Mouse (Mus musculus) E14TG2a.4 (cell line): ENCODE results near the gene Leo1.

ENCODE experiments used
- H3K27me3 ChIP-seq: 2 replicates; pipeline ENCODE4 v1.6.1; 2014; ENCODE audit warnings: low read length, control low read depth; ENCODE audit not compliant: insufficient read depth
- H3K36me3 ChIP-seq: 2 replicates; pipeline ENCODE4 v1.6.1; 2014; ENCODE audit warnings: low read length, control low read depth; ENCODE audit not compliant: insufficient read depth
- H3K4me1 ChIP-seq: replicated peaks from 2 replicates; pipeline ENCODE4 v1.6.1; 2014; ENCODE audit warnings: low read depth, low read length, control low read depth
- H3K4me3 ChIP-seq: replicated peaks from 2 replicates; pipeline ENCODE4 v1.5.1; 2014; ENCODE audit warnings: mild to moderate bottlenecking, low read length
- H3K9me3 ChIP-seq: 2 replicates; pipeline ENCODE4 v1.6.1; 2014; ENCODE audit warnings: low read length, control low read depth
- CTCF ChIP-seq: conservative IDR thresholded peaks from 2 replicates; pipeline ENCODE4 v1.5.1; 2014; ENCODE audit warnings: low read length
- NANOG ChIP-seq: IDR thresholded peaks from 2 replicates; pipeline ENCODE4 v1.6.1; 2014; ENCODE audit warnings: borderline replicate concordance, low read length, mixed read lengths
- POU5F1 ChIP-seq: IDR thresholded peaks from 2 replicates; pipeline ENCODE4 v1.6.1; 2014; ENCODE audit warnings: low read length, borderline replicate concordance

Gene Leo1

GRCm38 (mm10) chr9:75422251-75422691, 19.1 kb upstream of the Leo1 start:
- Histone ChIP-seq H3K27me3 (no peaks in the 10 kb centered on the region), H3K4me1 (peaks cover 91% of the 10 kb centered on the region), H3K4me3 (no peak overlapping the region), H3K9me3 (no peaks in the 10 kb centered on the region), H3K36me3 (peaks cover 9% of the 10 kb centered on the region)
- no peak for TF ChIP-seq CTCF
- TF ChIP-seq NANOG, result no peak
- TF ChIP-seq POU5F1, result no peak

- H3K9me3 ChIP-seq, result no peaks in the 10 kb centered on the region
- no peaks in the 10 kb centered on the region; the same call in 1 of the 2 replicates for H3K36me3 ChIP-seq
- TF ChIP-seq NANOG, result no peak
- no peak for TF ChIP-seq POU5F1
- no peak for TF ChIP-seq CTCF
- H3K27me3 ChIP-seq, result no peaks in the 10 kb centered on the region
- peaks cover 90% of the 10 kb centered on the region for H3K4me1 ChIP-seq
- H3K4me3 ChIP-seq, result no peak overlapping the region
Measured at GRCm38 (mm10) chr9:75423683-75424082, 17.6 kb upstream of the Leo1 start.

- Histone ChIP-seq H3K4me1 (peaks cover 90% of the 10 kb centered on the region), H3K4me3 (no peak overlapping the region), H3K36me3 (no peaks in the 10 kb centered on the region), H3K27me3 (no peaks in the 10 kb centered on the region), H3K9me3 (no peaks in the 10 kb centered on the region)
- TF ChIP-seq NANOG (no peak), POU5F1 (no peak), CTCF (no peak)
Measured at GRCm38 (mm10) chr9:75424358-75425150, 16.8 kb upstream of the Leo1 start.

GRCm38 (mm10) chr9:75425796-75426391, 15.4 kb upstream of the Leo1 start:
- Histone ChIP-seq H3K9me3 (no peaks in the 10 kb centered on the region), H3K4me1 (peaks cover 95% of the 10 kb centered on the region), H3K36me3 (no peaks in the 10 kb centered on the region), H3K4me3 (peak overlapping the region; percentile 8; the same call in 1 of the 2 replicates), H3K27me3 (no peaks in the 10 kb centered on the region)
- TF ChIP-seq NANOG, result no peak

GRCm38 (mm10) chr9:75427366-75428273, 13.7 kb upstream of the Leo1 start:
- no peak overlapping the region for H3K4me3 ChIP-seq
- H3K27me3 ChIP-seq, result no peaks in the 10 kb centered on the region
- TF ChIP-seq NANOG (no peak), CTCF (no peak), POU5F1 (no peak)
- H3K4me1 ChIP-seq, result peaks cover 96% of the 10 kb centered on the region
- no peaks in the 10 kb centered on the region for H3K36me3 ChIP-seq
- H3K9me3 ChIP-seq, result no peaks in the 10 kb centered on the region

DNA sequence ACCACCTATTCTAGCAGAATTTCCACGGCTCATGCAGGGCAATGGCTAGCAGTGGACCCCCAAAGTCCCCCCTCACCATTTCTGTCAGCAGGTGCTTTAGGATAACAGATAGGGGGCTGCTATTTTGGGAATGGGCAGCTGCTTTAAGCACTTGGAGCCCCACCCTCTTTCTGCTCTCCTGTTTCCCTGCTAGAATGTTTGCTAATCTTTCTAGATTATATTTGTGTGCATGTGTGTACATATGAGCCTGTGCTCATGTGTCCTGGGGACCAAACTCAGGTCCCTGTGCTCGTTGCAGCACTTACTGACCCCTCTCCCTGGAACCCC, 13.1 kb upstream of the Leo1 start:
- TF ChIP-seq CTCF, result no peak
- no peak for TF ChIP-seq POU5F1
- no peak for TF ChIP-seq NANOG
- H3K4me3 ChIP-seq, result no peak overlapping the region
- peaks cover 95% of the 10 kb centered on the region for H3K4me1 ChIP-seq
- H3K36me3 ChIP-seq, result no peaks in the 10 kb centered on the region
- H3K27me3 ChIP-seq, result no peaks in the 10 kb centered on the region
- H3K9me3 ChIP-seq, result no peaks in the 10 kb centered on the region

DNA sequence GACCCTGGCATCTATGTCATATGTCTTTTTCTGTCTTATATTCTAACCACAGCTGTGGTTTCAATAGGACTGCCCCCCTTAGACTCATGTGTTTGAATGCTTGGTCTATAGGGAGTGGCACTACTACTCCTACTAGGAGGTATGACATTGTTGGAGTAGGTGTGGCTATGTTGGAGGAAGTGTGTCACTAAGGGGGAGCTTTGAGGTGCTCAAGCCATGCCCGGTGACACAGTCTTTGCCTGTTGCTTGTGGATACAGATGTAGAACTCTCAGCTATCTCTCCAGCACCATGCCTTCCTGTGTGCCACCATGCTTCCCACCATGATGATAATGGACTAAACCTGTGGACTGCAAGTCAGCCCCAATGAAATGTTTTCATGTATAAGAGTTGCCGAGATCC, 12.3 kb upstream of the Leo1 start:
- TF ChIP-seq POU5F1, result no peak
- TF ChIP-seq CTCF, result no peak
- no peak for TF ChIP-seq NANOG
- Histone ChIP-seq H3K4me3 (0 out of 2 replicates have a peak overlapping the region, but pooled peaks have one; percentile 1), H3K36me3 (no peaks in the 10 kb centered on the region), H3K9me3 (no peaks in the 10 kb centered on the region), H3K4me1 (peaks cover 94% of the 10 kb centered on the region), H3K27me3 (no peaks in the 10 kb centered on the region)

GRCm38 (mm10) chr9:75429657-75430056, 11.7 kb upstream of the Leo1 start:
- H3K4me1 ChIP-seq, result peaks cover 94% of the 10 kb centered on the region
- H3K27me3 ChIP-seq, result no peaks in the 10 kb centered on the region
- no peaks in the 10 kb centered on the region for H3K9me3 ChIP-seq
- H3K4me3 ChIP-seq, result no peak overlapping the region
- H3K36me3 ChIP-seq, result no peaks in the 10 kb centered on the region
- TF ChIP-seq CTCF (no peak), NANOG (no peak), POU5F1 (no peak)
